Mouse (Mus musculus) neural tube, embryonic 10.5 days (tissue): ENCODE measurements around the gene Pamr1.

ENCODE experiments used
- DNase-seq: peaks from one replicate; pipeline ENCODE4 v3.0.0-alpha.2; 2017; ENCODE audit warnings: low spot score; ENCODE audit errors: extremely low spot score

Gene Pamr1

GRCm38 (mm10) chr2:102549611-102550266 is at the start of gene Pamr1:
Pamr1 (plus strand) TSS chr2:102550012.
- peak; percentile 70 for DNase-seq

- DNase-seq = no peak
Observed at GRCm38 (mm10) chr2:102507633-102508032, 42.2 kb upstream of the Pamr1 start.

- DNase-seq = no peak
Observed at GRCm38 (mm10) chr2:102508154-102508553, 41.7 kb upstream of the Pamr1 start.

GRCm38 (mm10) chr2:102519956-102520355 is 29.9 kb upstream of the Pamr1 start:
- peak; percentile 9 for DNase-seq

- no peak for DNase-seq
Observed at GRCm38 (mm10) chr2:102527563-102527962, 22.2 kb upstream of the Pamr1 start.

GRCm38 (mm10) chr2:102533437-102533836 is 16.4 kb upstream of the Pamr1 start:
- DNase-seq = no peak

GRCm38 (mm10) chr2:102536766-102537165 is 13.0 kb upstream of the Pamr1 start:
- no peak for DNase-seq

GRCm38 (mm10) chr2:102540438-102541230 is 9.2 kb upstream of the Pamr1 start:
- no peak for DNase-seq

- no peak for DNase-seq
Observed at GRCm38 (mm10) chr2:102541404-102542125, 8.2 kb upstream of the Pamr1 start.

GRCm38 (mm10) chr2:102543961-102544719 is 5.7 kb upstream of the Pamr1 start:
- no peak for DNase-seq

GRCm38 (mm10) chr2:102550910-102551582 is 1.2 kb downstream of the Pamr1 start:
- no peak for DNase-seq

- no peak for DNase-seq
Observed at GRCm38 (mm10) chr2:102551594-102551993, 1.8 kb downstream of the Pamr1 start.

GRCm38 (mm10) chr2:102552095-102552537 is 2.3 kb downstream of the Pamr1 start:
- DNase-seq = no peak

- no peak for DNase-seq
Observed at GRCm38 (mm10) chr2:102557085-102557484, 7.3 kb downstream of the Pamr1 start.

GRCm38 (mm10) chr2:102558965-102559364 is 9.2 kb downstream of the Pamr1 start:
- no peak for DNase-seq

GRCm38 (mm10) chr2:102563848-102564247 is 14.0 kb downstream of the Pamr1 start:
- DNase-seq = no peak

- DNase-seq = no peak
Observed at GRCm38 (mm10) chr2:102579248-102579647, 29.4 kb downstream of the Pamr1 start.

GRCm38 (mm10) chr2:102589977-102590376 is 40.2 kb downstream of the Pamr1 start:
- peak; percentile 43 for DNase-seq

GRCm38 (mm10) chr2:102594535-102594934 is 44.7 kb downstream of the Pamr1 start:
- no peak for DNase-seq

GRCm38 (mm10) chr2:102595395-102596130 is 45.8 kb downstream of the Pamr1 start:
- no peak for DNase-seq
